Mouse (Mus musculus): ENCODE data around the gene Msx2.

DNA sequence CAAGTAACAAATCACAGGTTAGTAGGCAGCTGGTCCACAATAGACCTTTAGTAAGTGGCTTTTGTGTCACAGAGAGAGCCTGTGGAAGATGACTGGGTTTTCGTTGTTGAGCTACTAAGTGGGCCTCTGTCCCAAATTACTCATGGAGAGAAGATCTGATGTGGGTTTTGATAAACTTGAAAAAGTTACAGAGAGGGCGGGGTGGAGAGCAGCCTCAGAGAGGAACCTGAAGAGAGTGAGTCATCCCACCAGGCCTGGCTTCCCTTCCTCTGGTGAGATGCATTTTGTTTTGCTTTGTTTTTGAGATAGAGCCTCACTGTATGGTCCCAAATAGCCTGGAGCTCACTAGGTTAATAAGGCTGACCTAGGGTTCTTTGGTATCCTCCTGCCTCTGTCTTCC lies 38.5 kb upstream of the Msx2 start:
- TF ChIP-seq CTCF (conservative IDR thresholded peaks at IDR 0.05; ENCODE audit: insufficient read depth, insufficient read length, low read depth, low read length) (no peak), POLR2A (IDR thresholded peaks at IDR 0.05; ENCODE audit: low read depth, low read length) (no peak)

All from kidney, adult 2 months (tissue).